Mouse (Mus musculus) forebrain, embryonic 15.5 days (tissue): Measurements from ENCODE around the gene Tlr7. TPM values are rescaled to one million over a fixed set of nuclear protein-coding genes. Genes with fewer than 3 reads are reported as not detected.

Source experiments
- ATAC-seq: fragments of 200-750 bp; cut with Nextera tagmentation; replicated peaks from 2 replicates; pipeline ENCODE4 v1.8.0; 2017; ENCODE audit warnings: mild to moderate bottlenecking, moderate TSS enrichment, moderate library complexity
- H3K27ac ChIP-seq: fragments of 300-500 bp; sonication (generic); replicated peaks from 2 replicates; pipeline ENCODE4 v1.5.1; 2015; ENCODE audit warnings: mild to moderate bottlenecking, inconsistent platforms
- H3K27me3 ChIP-seq: fragments of 300-500 bp; sonication (generic); 2 replicates; pipeline ENCODE4 v1.6.1; 2015; ENCODE audit warnings: inconsistent platforms
- H3K36me3 ChIP-seq: fragments of 300-500 bp; sonication (generic); 2 replicates; pipeline ENCODE4 v1.6.1; 2015; ENCODE audit warnings: mild to moderate bottlenecking, inconsistent platforms
- H3K4me1 ChIP-seq: fragments of 300-500 bp; sonication (generic); 2 replicates; pipeline ENCODE4 v1.6.1; 2015; ENCODE audit warnings: inconsistent platforms
- H3K4me2 ChIP-seq: fragments of 300-500 bp; sonication (generic); replicated peaks from 2 replicates; pipeline ENCODE4 v1.6.1; 2015; ENCODE audit warnings: mild to moderate bottlenecking, inconsistent platforms
- H3K4me3 ChIP-seq: fragments of 300-500 bp; sonication (generic); 2 replicates; pipeline ENCODE4 v1.5.1; 2015; ENCODE audit warnings: mild to moderate bottlenecking, inconsistent platforms
- H3K9ac ChIP-seq: fragments of 300-500 bp; sonication (generic); replicated peaks from 2 replicates; pipeline ENCODE4 v1.6.1; 2015; ENCODE audit warnings: mild to moderate bottlenecking, inconsistent platforms
- H3K9me3 ChIP-seq: fragments of 300-500 bp; sonication (generic); 2 replicates; pipeline ENCODE4 v1.6.1; 2016; ENCODE audit warnings: inconsistent platforms
- WGBS: fragments of 180-500 bp; shearing (Covaris S2); methylation state at CpG from one replicate; pipeline ENCODE4 v1.1.7; 2015; ENCODE audit warnings: mixed read lengths; 5-methylcytosine and 5-hydroxymethylcytosine counted together
- polyA plus RNA-seq: library from polyadenylated mRNA; unstranded; fragments of >200 nt; fragmentation: Nextera tagmentation; extraction: Ambion mirVana; gene quantifications from 2 replicates; pipeline ENCODE4 v1.2.1, GENCODE M21; 2015

The Tlr7 gene
- polyA plus RNA-seq, 1 experiment from 2014 or later: 0.53 TPM

- Histone ChIP-seq H3K27me3 (no peaks in the 10 kb centered on the region), H3K9ac (no peak overlapping the region), H3K27ac (no peak overlapping the region), H3K36me3 (no peaks in the 10 kb centered on the region), H3K9me3 (no peaks in the 10 kb centered on the region), H3K4me2 (no peak overlapping the region), H3K4me1 (no peaks in the 10 kb centered on the region), H3K4me3 (no peak overlapping the region)
- 73% methylated on average over 10 of the region's 10 CpGs for WGBS
- no peak for ATAC-seq
These were observed 53.8 kb downstream of the Tlr7 start for GRCm38 (mm10) chrX:167276551-167276950.

DNA sequence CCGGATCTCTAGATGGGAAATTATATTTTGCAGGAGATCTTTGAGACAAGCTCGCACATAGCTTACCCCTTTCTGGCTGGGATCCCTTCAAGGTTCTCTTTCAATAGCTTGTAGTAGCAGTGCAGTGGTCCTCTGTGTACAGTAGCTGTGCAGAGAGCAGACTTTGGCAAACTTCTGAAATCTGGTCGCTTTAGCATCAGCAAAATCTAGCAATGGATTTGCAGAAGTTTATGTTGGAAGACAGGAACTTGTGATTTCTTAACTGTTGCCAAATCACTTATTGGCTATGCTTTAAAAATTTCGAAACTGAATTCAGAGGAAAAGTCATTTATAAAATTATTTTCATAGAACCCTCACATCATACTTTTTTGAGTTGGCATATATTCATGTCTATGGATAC, 66.3 kb downstream of the Tlr7 start, which contains the start of gene Tlr8:
Tlr8 (minus strand) TSS at position 244 of the 400 bp plus-strand sequence.
- Histone ChIP-seq H3K9ac (no peak within 1 kb of the TSS), H3K27me3 (no peaks in the 10 kb centered on the region), H3K36me3 (no peaks in the 10 kb centered on the region), H3K4me1 (no peaks in the 10 kb centered on the region), H3K4me3 (no peak within 1 kb of the TSS), H3K4me2 (no peak within 1 kb of the TSS), H3K9me3 (no peaks in the 10 kb centered on the region), H3K27ac (no peak within 1 kb of the TSS)
- ATAC-seq: no peak
- 82% methylated on average over 4 of the region's 4 CpGs for WGBS

GRCm38 (mm10) chrX:167263530-167263929, 66.8 kb downstream of the Tlr7 start:
- no peak overlapping the region for H3K4me2 ChIP-seq
- no peaks in the 10 kb centered on the region for H3K9me3 ChIP-seq
- no peak for ATAC-seq
- no peak overlapping the region for H3K9ac ChIP-seq
- H3K36me3 ChIP-seq: no peaks in the 10 kb centered on the region
- H3K27me3 ChIP-seq: no peaks in the 10 kb centered on the region
- WGBS: 86% methylated on average over 4 of the region's 4 CpGs
- H3K4me1 ChIP-seq: no peaks in the 10 kb centered on the region
- H3K27ac ChIP-seq: no peak overlapping the region
- H3K4me3 ChIP-seq: no peak overlapping the region

Other genes starting within 250 kb of the Tlr7 start
- 7,356 and 7,374 TPM in 2 replicates for gene Tmsb4x, start 121.2 kb downstream of the Tlr7 start, polyA plus RNA-seq
- gene Tlr8, start 66.2 kb downstream of the Tlr7 start, polyA plus RNA-seq: 0.05 and 0.09 TPM in 2 replicates
- 12.0 and 12.2 TPM in 2 replicates for gene Prps2, start 52.2 kb upstream of the Tlr7 start, polyA plus RNA-seq